Mouse (Mus musculus): ENCODE results near the gene Sav1. TPM values are rescaled to one million over a fixed set of nuclear protein-coding genes. Genes with fewer than 3 reads are reported as not detected.

Sav1 gene
- total and polyA plus RNA-seq, 2 experiments from 2014 or later, result 2.5 to 15.6 TPM

DNA sequence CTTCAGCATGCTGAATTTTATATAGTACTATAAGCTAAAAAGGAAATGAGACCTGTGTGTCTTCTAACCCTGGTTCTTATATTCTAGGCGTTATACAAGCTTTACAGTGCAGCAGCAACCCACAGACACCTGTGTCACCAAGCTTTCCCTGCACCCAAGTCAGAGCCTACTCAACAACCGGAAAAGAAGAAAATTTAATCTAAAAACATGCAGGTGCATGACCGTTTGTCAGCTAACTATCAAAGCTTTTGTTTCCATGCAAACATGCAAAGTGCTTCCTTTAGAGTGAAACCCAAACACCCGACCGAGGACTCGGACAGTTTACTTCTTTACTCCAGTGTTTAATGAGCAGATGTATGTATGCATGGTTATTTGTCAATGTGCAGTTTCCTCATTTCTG lies 23.7 kb downstream of the Sav1 start:
- Histone ChIP-seq H3K4me1 (ENCODE audit: insufficient read depth, low read length) (no peaks in the 10 kb centered on the region), H3K27me3 (ENCODE audit: insufficient read depth, low read length) (no peaks in the 10 kb centered on the region), H3K4me3 (ENCODE audit: low read length) (no peak overlapping the region), H3K4me2 (ENCODE audit: low read depth, low read length) (no peak overlapping the region), H3K9ac (replicated peaks; ENCODE audit: low read length) (no peak overlapping the region), H3K9me3 (ENCODE audit: low read length) (no peaks in the 10 kb centered on the region), H3K27ac (no peak overlapping the region), H3K36me3 (ENCODE audit: insufficient read depth, low read length) (peaks cover 47% of the 10 kb centered on the region)
- TF ChIP-seq CTCF (IDR thresholded peaks at IDR 0.05; ENCODE audit: low read depth), result no peak
- 92% methylated on average over 6 of the region's 6 CpGs for WGBS
- no peak for ATAC-seq
- DNase-seq (ENCODE audit: low spot score), result no peak

GRCm38 (mm10) chr12:69962468-69962867 lies 24.3 kb downstream of the Sav1 start:
- peak; percentile 40; the same call in 1 of the 2 replicates for ATAC-seq
- peak; percentile 68 for TF ChIP-seq CTCF (IDR thresholded peaks at IDR 0.05; ENCODE audit: low read depth)
- no peaks in the 10 kb centered on the region for H3K9me3 ChIP-seq (ENCODE audit: low read length)
- no peak overlapping the region for H3K9ac ChIP-seq (replicated peaks; ENCODE audit: low read length)
- no peak overlapping the region for H3K4me3 ChIP-seq (ENCODE audit: low read length)
- H3K27me3 ChIP-seq (ENCODE audit: insufficient read depth, low read length), result no peaks in the 10 kb centered on the region
- H3K36me3 ChIP-seq (ENCODE audit: insufficient read depth, low read length), result peaks cover 45% of the 10 kb centered on the region
- H3K4me1 ChIP-seq (ENCODE audit: insufficient read depth, low read length), result no peaks in the 10 kb centered on the region
- peak; percentile 51 for DNase-seq (ENCODE audit: low spot score)
- H3K4me2 ChIP-seq (ENCODE audit: low read depth, low read length), result no peak overlapping the region
- H3K27ac ChIP-seq, result no peak overlapping the region
- WGBS, result 65% methylated on average over 4 of the region's 4 CpGs

DNA sequence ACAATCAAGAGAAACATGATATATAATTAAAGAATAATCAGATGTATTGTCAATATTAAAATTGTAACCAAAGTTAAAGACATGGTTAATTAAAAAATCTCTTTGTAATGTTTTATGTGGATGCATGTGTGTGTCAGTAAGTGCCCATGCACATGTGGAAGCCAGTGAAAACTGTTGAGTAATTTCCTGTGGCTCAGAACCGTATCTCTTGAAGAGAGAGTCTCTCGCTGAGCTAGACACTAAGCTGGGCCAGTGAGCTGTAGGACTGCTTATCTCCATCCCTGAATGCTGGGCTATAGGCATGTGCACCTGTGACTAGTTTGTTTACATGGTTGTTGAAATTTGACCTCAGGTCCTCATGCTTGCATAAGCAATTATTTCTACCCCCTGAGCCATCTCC lies 29.4 kb downstream of the Sav1 start:
- 90% methylated on average over 2 of the region's 2 CpGs for WGBS
- H3K4me3 ChIP-seq (ENCODE audit: low read length), result no peak overlapping the region
- TF ChIP-seq CTCF (IDR thresholded peaks at IDR 0.05; ENCODE audit: low read depth), result no peak
- ATAC-seq, result no peak
- no peak overlapping the region for H3K4me2 ChIP-seq (ENCODE audit: low read depth, low read length)
- H3K27ac ChIP-seq, result no peak overlapping the region
- no peak overlapping the region for H3K9ac ChIP-seq (replicated peaks; ENCODE audit: low read length)
- peaks cover 37% of the 10 kb centered on the region for H3K36me3 ChIP-seq (ENCODE audit: insufficient read depth, low read length)
- no peaks in the 10 kb centered on the region for H3K9me3 ChIP-seq (ENCODE audit: low read length)
- H3K27me3 ChIP-seq (ENCODE audit: insufficient read depth, low read length), result no peaks in the 10 kb centered on the region
- no peaks in the 10 kb centered on the region for H3K4me1 ChIP-seq (ENCODE audit: insufficient read depth, low read length)
- no peak for DNase-seq (ENCODE audit: low spot score)

DNA sequence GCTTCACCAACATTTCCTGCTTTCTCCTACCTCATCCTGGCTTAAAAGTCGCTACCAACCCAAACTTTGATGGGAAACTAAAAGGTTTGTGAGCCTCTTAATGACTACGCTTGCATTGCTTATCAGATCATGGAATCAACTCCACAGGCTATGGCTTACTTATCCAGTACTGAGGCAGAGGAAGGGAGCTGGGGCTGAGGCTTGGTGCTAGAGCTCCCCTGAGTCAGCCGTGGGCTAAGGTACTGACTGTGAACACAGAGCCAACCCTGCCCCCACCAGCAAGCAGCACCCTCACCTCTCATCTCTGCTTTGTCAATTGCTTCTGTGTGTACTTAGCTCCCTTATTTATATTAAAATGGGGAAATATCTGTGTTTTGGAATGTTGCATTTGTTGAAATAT lies 39.3 kb downstream of the Sav1 start:
- Histone ChIP-seq H3K9me3 (ENCODE audit: low read length) (no peaks in the 10 kb centered on the region), H3K27me3 (ENCODE audit: insufficient read depth, low read length) (no peaks in the 10 kb centered on the region), H3K9ac (replicated peaks; ENCODE audit: low read length) (no peak overlapping the region), H3K27ac (no peak overlapping the region), H3K4me2 (ENCODE audit: low read depth, low read length) (no peak overlapping the region), H3K4me3 (ENCODE audit: low read length) (no peak overlapping the region), H3K36me3 (ENCODE audit: insufficient read depth, low read length) (peaks cover 15% of the 10 kb centered on the region; the same call in 1 of the 2 replicates), H3K4me1 (ENCODE audit: insufficient read depth, low read length) (no peaks in the 10 kb centered on the region)
- ATAC-seq (no peak), DNase-seq (ENCODE audit: low spot score) (no peak)
- TF ChIP-seq CTCF (IDR thresholded peaks at IDR 0.05; ENCODE audit: low read depth), result no peak
- WGBS, result 86% methylated on average over 3 of the region's 3 CpGs

DNA sequence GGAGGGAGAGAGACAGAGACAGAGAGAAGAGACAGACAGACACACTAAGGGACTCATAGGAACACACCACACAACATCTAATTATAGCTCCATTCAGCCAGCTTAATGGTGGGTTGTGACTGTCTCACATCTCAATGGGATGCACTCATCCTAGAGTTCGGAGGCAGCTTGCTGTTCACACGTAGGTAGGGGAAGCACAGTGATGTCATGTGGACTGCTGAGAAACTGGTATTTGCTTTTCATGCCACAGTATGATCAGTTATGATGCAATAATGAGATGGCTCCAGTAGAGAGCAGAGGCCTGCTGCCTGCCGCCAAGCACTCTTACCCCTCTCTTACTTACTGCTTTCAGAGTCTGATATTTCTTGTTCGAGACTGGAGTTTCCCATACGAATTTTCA lies 40.9 kb downstream of the Sav1 start:
- no peaks in the 10 kb centered on the region for H3K27me3 ChIP-seq (ENCODE audit: insufficient read depth, low read length)
- no peak overlapping the region for H3K27ac ChIP-seq
- H3K9me3 ChIP-seq (ENCODE audit: low read length), result no peaks in the 10 kb centered on the region
- no peak overlapping the region for H3K4me3 ChIP-seq (ENCODE audit: low read length)
- no peak for ATAC-seq
- no peak overlapping the region for H3K4me2 ChIP-seq (ENCODE audit: low read depth, low read length)
- H3K36me3 ChIP-seq (ENCODE audit: insufficient read depth, low read length), result peaks cover 13% of the 10 kb centered on the region; the same call in 1 of the 2 replicates
- DNase-seq (ENCODE audit: low spot score), result no peak
- H3K9ac ChIP-seq (replicated peaks; ENCODE audit: low read length), result no peak overlapping the region
- no peak for TF ChIP-seq CTCF (IDR thresholded peaks at IDR 0.05; ENCODE audit: low read depth)
- WGBS, result 92% methylated on average over 5 of the region's 5 CpGs
- no peaks in the 10 kb centered on the region for H3K4me1 ChIP-seq (ENCODE audit: insufficient read depth, low read length)

- ATAC-seq (no peak), DNase-seq (ENCODE audit: low spot score) (no peak)
- Histone ChIP-seq H3K9ac (replicated peaks; ENCODE audit: low read length) (no peak overlapping the region), H3K36me3 (ENCODE audit: insufficient read depth, low read length) (peaks cover 24% of the 10 kb centered on the region), H3K4me3 (ENCODE audit: low read length) (no peak overlapping the region), H3K27ac (no peak overlapping the region), H3K9me3 (ENCODE audit: low read length) (no peaks in the 10 kb centered on the region), H3K4me2 (ENCODE audit: low read depth, low read length) (no peak overlapping the region), H3K4me1 (ENCODE audit: insufficient read depth, low read length) (no peaks in the 10 kb centered on the region), H3K27me3 (ENCODE audit: insufficient read depth, low read length) (no peaks in the 10 kb centered on the region)
- WGBS, result 41% methylated on average over 1 of the region's 1 CpGs
- no peak for TF ChIP-seq CTCF (IDR thresholded peaks at IDR 0.05; ENCODE audit: low read depth)
Observed at GRCm38 (mm10) chr12:69941655-69942329, 45.0 kb downstream of the Sav1 start.

DNA sequence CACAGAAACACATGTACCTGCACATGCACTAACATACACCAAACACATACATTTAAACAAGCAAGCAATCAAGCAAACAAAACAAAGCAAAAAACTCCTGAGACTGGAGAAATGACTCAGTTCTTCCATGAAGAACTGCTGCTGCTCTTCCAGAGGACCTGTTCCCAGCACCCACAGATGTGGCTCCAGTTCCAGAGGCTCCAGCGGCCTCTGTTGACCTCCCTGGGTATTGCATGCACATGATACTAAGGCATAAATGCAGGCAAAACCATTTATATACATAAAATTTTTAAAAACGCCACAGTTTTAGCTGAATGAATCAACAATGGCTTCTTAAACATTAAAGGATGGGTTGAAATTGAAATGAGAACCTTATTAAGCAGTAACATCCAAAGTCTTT lies 47.5 kb downstream of the Sav1 start:
- H3K4me1 ChIP-seq (ENCODE audit: insufficient read depth, low read length), result no peaks in the 10 kb centered on the region
- no peak for TF ChIP-seq CTCF (IDR thresholded peaks at IDR 0.05; ENCODE audit: low read depth)
- no peaks in the 10 kb centered on the region for H3K9me3 ChIP-seq (ENCODE audit: low read length)
- H3K4me2 ChIP-seq (ENCODE audit: low read depth, low read length), result no peak overlapping the region
- H3K36me3 ChIP-seq (ENCODE audit: insufficient read depth, low read length), result peaks cover 38% of the 10 kb centered on the region
- no peak for DNase-seq (ENCODE audit: low spot score)
- H3K27me3 ChIP-seq (ENCODE audit: insufficient read depth, low read length), result no peaks in the 10 kb centered on the region
- ATAC-seq, result no peak
- no peak overlapping the region for H3K27ac ChIP-seq
- no peak overlapping the region for H3K9ac ChIP-seq (replicated peaks; ENCODE audit: low read length)
- 65% methylated on average over 2 of the region's 2 CpGs for WGBS
- H3K4me3 ChIP-seq (ENCODE audit: low read length), result no peak overlapping the region
